Mouse (Mus musculus) CH12.LX (cell line): Measurements from ENCODE around the gene Dgkg. TPM values are rescaled to one million over a fixed set of nuclear protein-coding genes. Genes with fewer than 3 reads are reported as not detected.

ENCODE experiments used
- DNase-seq: peaks from one replicate; pipeline ENCODE4 v3.0.0-alpha.2; 2013; ENCODE audit errors: extremely low read depth
- H3K27ac ChIP-seq: 2 replicates; pipeline ENCODE4 v1.5.1; 2012; ENCODE audit warnings: low read depth, mild to moderate bottlenecking, control low read depth, moderate library complexity; ENCODE audit not compliant: insufficient read depth
- H3K27me3 ChIP-seq: replicated peaks from 2 replicates; pipeline ENCODE3; 2012; ENCODE audit warnings: inconsistent platforms
- H3K36me3 ChIP-seq, 2 experiments: replicated peaks in 1 of 2; 2 replicates each; pipeline versions ENCODE3 to v1.6.1; 2012; ENCODE audit warnings: inconsistent platforms in 1 of 2, low read length in 1 of 2, mild to moderate bottlenecking in 1 of 2, mixed read lengths in 1 of 2, moderate library complexity in 1 of 2; ENCODE audit not compliant: control insufficient read depth in 1 of 2, insufficient read depth in 1 of 2
- H3K4me1 ChIP-seq, 2 experiments: 2 replicates each; pipeline ENCODE4 v1.6.1; 2012; ENCODE audit warnings: inconsistent platforms in 1 of 2, moderate library complexity in 1 of 2; ENCODE audit not compliant: insufficient read depth in 2 of 2, control insufficient read depth in 1 of 2
- H3K4me2 ChIP-seq: 2 replicates; pipeline ENCODE4 v1.6.1; 2012; ENCODE audit warnings: low read depth, mild to moderate bottlenecking, control low read depth; ENCODE audit not compliant: poor library complexity, insufficient read depth, severe bottlenecking
- H3K4me3 ChIP-seq, 3 experiments: fragments of 150-350 bp in 1 of 3; sonication (generic) in 1 of 3; replicated peaks in 1 of 3; 2 replicates each; pipeline versions ENCODE3 to v1.5.1; 2011 to 2012; ENCODE audit warnings: low read depth in 2 of 3, low read length in 2 of 3, mild to moderate bottlenecking in 2 of 3, moderate library complexity in 2 of 3, control low read depth in 1 of 3, improper control_type of control experiment in 1 of 3, inconsistent platforms in 1 of 3, mixed read lengths in 1 of 3; ENCODE audit not compliant: poor library complexity in 1 of 3
- H3K79me2 ChIP-seq: replicated peaks from 2 replicates; pipeline ENCODE4 v1.6.1; 2012; ENCODE audit warnings: mild to moderate bottlenecking, moderate library complexity; ENCODE audit not compliant: control insufficient read depth, poor library complexity, insufficient read depth, severe bottlenecking; ENCODE audit errors: extremely low read depth
- H3K9ac ChIP-seq: 2 replicates; pipeline ENCODE4 v1.6.1; 2012; ENCODE audit warnings: low read depth, mild to moderate bottlenecking, control low read depth, moderate library complexity; ENCODE audit not compliant: insufficient read depth
- H3K9me3 ChIP-seq: replicated peaks from 2 replicates; pipeline ENCODE3; 2012; ENCODE audit warnings: low read length, inconsistent platforms, mixed read lengths
- CHD1 ChIP-seq: IDR thresholded peaks from 2 replicates; pipeline ENCODE4 v1.6.1; 2012; ENCODE audit warnings: low read depth, low read length, improper control_type of control experiment, inconsistent platforms
- CTCF ChIP-seq, 2 experiments: IDR thresholded peaks in 1 of 2; conservative IDR thresholded peaks in 1 of 2; 2 replicates each; pipeline ENCODE4 v1.5.1; 2011 to 2012; ENCODE audit warnings: low read depth in 2 of 2, low read length in 2 of 2, improper control_type of control experiment in 1 of 2, inconsistent platforms in 1 of 2, mild to moderate bottlenecking in 1 of 2, moderate library complexity in 1 of 2
- ELF1 ChIP-seq: IDR thresholded peaks from 2 replicates; pipeline ENCODE4 v1.6.1; 2014; ENCODE audit warnings: low read depth, mild to moderate bottlenecking, inconsistent platforms, low read length, improper control_type of control experiment
- EP300 ChIP-seq: IDR thresholded peaks from 2 replicates; pipeline ENCODE4 v1.6.1; 2011; ENCODE audit warnings: low read length, improper control_type of control experiment
- ETS1 ChIP-seq: conservative IDR thresholded peaks from 2 replicates; pipeline ENCODE4 v1.6.1; 2012; ENCODE audit warnings: low read depth, mild to moderate bottlenecking, inconsistent platforms, low read length, improper control_type of control experiment, moderate library complexity
- GABPA ChIP-seq: IDR thresholded peaks from 2 replicates; pipeline ENCODE4 v1.6.1; 2012; ENCODE audit warnings: low read depth, low read length, improper control_type of control experiment, inconsistent platforms; ENCODE audit not compliant: insufficient replicate concordance
- IRF4 ChIP-seq: IDR thresholded peaks from 2 replicates; pipeline ENCODE4 v1.6.1; 2014; ENCODE audit warnings: low read depth, mild to moderate bottlenecking, inconsistent platforms, low read length, improper control_type of control experiment
- JUND ChIP-seq: conservative IDR thresholded peaks from 2 replicates; pipeline ENCODE4 v1.6.1; 2011; ENCODE audit warnings: low read depth, low read length, improper control_type of control experiment
- MAFK ChIP-seq: IDR thresholded peaks from 2 replicates; pipeline ENCODE4 v1.6.1; 2011; ENCODE audit warnings: low read length, improper control_type of control experiment; ENCODE audit not compliant: insufficient replicate concordance
- MAX ChIP-seq: IDR thresholded peaks from 2 replicates; pipeline ENCODE4 v1.6.1; 2011; ENCODE audit warnings: low read length, improper control_type of control experiment
- MEF2A ChIP-seq: IDR thresholded peaks from 2 replicates; pipeline ENCODE4 v1.6.1; 2014; ENCODE audit warnings: low read depth, mild to moderate bottlenecking, inconsistent platforms, low read length, improper control_type of control experiment, borderline replicate concordance
- MXI1 ChIP-seq: IDR thresholded peaks from 2 replicates; pipeline ENCODE4 v1.6.1; 2011; ENCODE audit warnings: mild to moderate bottlenecking, low read depth, low read length, improper control_type of control experiment
- MYC ChIP-seq: IDR thresholded peaks from 2 replicates; pipeline ENCODE4 v1.6.1; 2011; ENCODE audit warnings: low read depth, mild to moderate bottlenecking, improper control_type of control experiment, low read length
- NELFE ChIP-seq: IDR thresholded peaks from 2 replicates; pipeline ENCODE4 v1.6.1; 2011; ENCODE audit warnings: low read depth, low read length, improper control_type of control experiment
- NRF1 ChIP-seq: IDR thresholded peaks from 2 replicates; pipeline ENCODE4 v1.6.1; 2014; ENCODE audit warnings: low read depth, mild to moderate bottlenecking, inconsistent platforms, low read length, improper control_type of control experiment, moderate library complexity
- PAX5 ChIP-seq: IDR thresholded peaks from 2 replicates; pipeline ENCODE4 v1.6.1; 2012; ENCODE audit warnings: low read length, inconsistent platforms, mixed read lengths
- POLR2A ChIP-seq: IDR thresholded peaks from 2 replicates; pipeline ENCODE4 v1.6.1; 2011; ENCODE audit warnings: low read depth, mild to moderate bottlenecking, improper control_type of control experiment, low read length
- POLR2AphosphoS2 ChIP-seq: IDR thresholded peaks from 2 replicates; pipeline ENCODE4 v1.6.1; 2011; ENCODE audit warnings: low read depth, low read length, improper control_type of control experiment
- RAD21 ChIP-seq: IDR thresholded peaks from 2 replicates; pipeline ENCODE4 v1.6.1; 2011; ENCODE audit warnings: low read depth, mild to moderate bottlenecking, low read length, improper control_type of control experiment, moderate library complexity
- RCOR1 ChIP-seq: conservative IDR thresholded peaks from 2 replicates; pipeline ENCODE4 v1.6.1; 2012; ENCODE audit warnings: low read depth, mild to moderate bottlenecking, inconsistent platforms, low read length, improper control_type of control experiment
- SIN3A ChIP-seq: IDR thresholded peaks from 2 replicates; pipeline ENCODE4 v1.6.1; 2012; ENCODE audit warnings: low read length, improper control_type of control experiment, inconsistent platforms
- SMC3 ChIP-seq: IDR thresholded peaks from 2 replicates; pipeline ENCODE4 v1.6.1; 2011; ENCODE audit warnings: low read depth, low read length, improper control_type of control experiment
- TBP ChIP-seq: conservative IDR thresholded peaks from 2 replicates; pipeline ENCODE4 v1.6.1; 2011; ENCODE audit warnings: low read depth, low read length, improper control_type of control experiment
- TCF12 ChIP-seq: IDR thresholded peaks from 2 replicates; pipeline ENCODE4 v1.6.1; 2014; ENCODE audit warnings: low read depth, mild to moderate bottlenecking, inconsistent platforms, low read length, improper control_type of control experiment
- UBTF ChIP-seq: IDR thresholded peaks from 2 replicates; pipeline ENCODE4 v1.6.1; 2012; ENCODE audit warnings: low read depth, mild to moderate bottlenecking, inconsistent platforms, low read length, improper control_type of control experiment, moderate library complexity
- USF1 ChIP-seq: IDR thresholded peaks from 2 replicates; pipeline ENCODE4 v1.6.1; 2014; ENCODE audit warnings: low read depth, mild to moderate bottlenecking, inconsistent platforms, low read length, improper control_type of control experiment
- USF2 ChIP-seq: conservative IDR thresholded peaks from 2 replicates; pipeline ENCODE4 v1.6.1; 2011; ENCODE audit warnings: low read depth, low read length, improper control_type of control experiment
- ZC3H11A ChIP-seq: IDR thresholded peaks from 2 replicates; pipeline ENCODE4 v1.6.1; 2012; ENCODE audit warnings: low read depth, mild to moderate bottlenecking, inconsistent platforms, low read length, improper control_type of control experiment
- ZKSCAN1 ChIP-seq: IDR thresholded peaks from 2 replicates; pipeline ENCODE4 v1.6.1; 2012; ENCODE audit warnings: low read depth, inconsistent platforms, low read length, improper control_type of control experiment, borderline replicate concordance
- ZMIZ1 ChIP-seq: IDR thresholded peaks from 2 replicates; pipeline ENCODE4 v1.6.1; 2012; ENCODE audit warnings: low read depth, mild to moderate bottlenecking, inconsistent platforms, low read length, improper control_type of control experiment
- ZNF384 ChIP-seq: IDR thresholded peaks from 2 replicates; pipeline ENCODE4 v1.6.1; 2012; ENCODE audit warnings: low read depth, low read length, improper control_type of control experiment, inconsistent platforms
- dilution Hi-C: fragments of 300-500 bp; cut with MboI; formaldehyde crosslinking; loops from 2 replicates; pipeline ENCODE4 v1.14.3; 2020; ENCODE audit warnings: low sequenced_read_pairs; ENCODE audit not compliant: extremely low pct_unique_long_range_greater_than_20kb, extremely low pct_ligation_motif_present
- in situ Hi-C: fragments of 300-500 bp; cut with MboI; formaldehyde crosslinking; loops from 3 replicates; pipeline ENCODE4 v1.14.3; 2019; ENCODE audit warnings: low sequenced_read_pairs, low pct_ligation_motif_present, low pct_unique_long_range_greater_than_20kb, mixed read lengths
- polyA plus RNA-seq: library from polyadenylated mRNA; unstranded; fragments of >175 nt; gene quantifications from 2 replicates; pipeline ENCODE4 v1.2.1, GENCODE M21; 2012; ENCODE audit warnings: low read depth; ENCODE audit not compliant: insufficient read length
- total RNA-seq, 2 experiments: library from RNA; depleted of rRNA; stranded (reverse); fragments of 300-350 nt in 1 of 2; fragments of >200 nt in 1 of 2; gene quantifications; 2 replicates each; pipeline ENCODE4 v1.2.3; 2012 to 2014

The Dgkg gene
- total and polyA plus RNA-seq, 3 experiments = 2.0 to 9.2 (median 3.0) TPM

GRCm38 (mm10) chr16:22467111-22467510, 189.9 kb downstream of the Dgkg start:
- dilution Hi-C loops (no loop called here), in situ Hi-C loops (no loop called here)
- no peak overlapping the region for H3K27ac ChIP-seq
- no peak for DNase-seq
- no peak overlapping the region for H3K4me3 ChIP-seq
- H3K9me3 ChIP-seq = no peaks in the 10 kb centered on the region
- no peak overlapping the region for H3K9ac ChIP-seq
- peaks cover 6 to 22% of the 10 kb centered on the region in 2 experiments for H3K4me1 ChIP-seq
- H3K79me2 ChIP-seq = no peaks in the 10 kb centered on the region
- peaks cover 26% of the 10 kb centered on the region for H3K27me3 ChIP-seq
- no peaks in the 10 kb centered on the region for H3K36me3 ChIP-seq
- H3K4me2 ChIP-seq = no peak overlapping the region
- TF ChIP-seq MAX (no peak), SIN3A (no peak), PAX5 (no peak), SMC3 (no peak), POLR2AphosphoS2 (no peak), EP300 (no peak), ZC3H11A (no peak), MEF2A (no peak), USF2 (no peak), CTCF (conservative IDR thresholded peaks at IDR 0.05 in 1 of 2, IDR thresholded peaks at IDR 0.05 in 1 of 2; ENCODE audit: low read depth in 2 of 2, low read length in 2 of 2) (no peak), GABPA (no peak)

GRCm38 (mm10) chr16:22466381-22466780, 190.6 kb downstream of the Dgkg start:
- in situ Hi-C loops = no loop called here
- DNase-seq = peak; percentile 76
- TF ChIP-seq POLR2AphosphoS2 = no peak
- TF ChIP-seq USF1 = no peak
- TF ChIP-seq ZNF384 = peak; percentile 40; the same call in 1 of the 2 replicates
- no peak for TF ChIP-seq NRF1
- no peak for TF ChIP-seq JUND
- peak; percentile 53; the same call in 1 of the 2 replicates for TF ChIP-seq MXI1
- no peak for TF ChIP-seq POLR2A
- TF ChIP-seq EP300 = peak; percentile 80
- peak; percentile 11 for TF ChIP-seq RAD21
- peak; percentile 83 for TF ChIP-seq MAFK
- TF ChIP-seq TCF12 = peak; percentile 86
- TF ChIP-seq ZMIZ1 = no peak
- no peak for TF ChIP-seq TBP
- no peak for TF ChIP-seq GABPA
- no peak for TF ChIP-seq CHD1
- peak; percentile 69; the same call in 1 of the 2 replicates for TF ChIP-seq MYC
- TF ChIP-seq CTCF (conservative IDR thresholded peaks at IDR 0.05 in 1 of 2, IDR thresholded peaks at IDR 0.05 in 1 of 2; ENCODE audit: low read depth in 2 of 2, low read length in 2 of 2) = no peak
- peak; percentile 91 for TF ChIP-seq ELF1
- peak; percentile 93 for TF ChIP-seq IRF4
- no peak for TF ChIP-seq SMC3
- no peak for TF ChIP-seq NELFE
- peak; percentile 87 for TF ChIP-seq MEF2A
- TF ChIP-seq SIN3A = peak; percentile 67; the same call in 1 of the 2 replicates
- peak; percentile 61; the same call in 1 of the 2 replicates for TF ChIP-seq RCOR1
- no peak for TF ChIP-seq USF2
- no peak for TF ChIP-seq UBTF
- peak; percentile 84 for TF ChIP-seq ETS1
- no peak for TF ChIP-seq ZKSCAN1
- TF ChIP-seq ZC3H11A = no peak
- peak; percentile 33 for TF ChIP-seq MAX

More at GRCm38 (mm10) chr16:22466381-22466780, 190.6 kb downstream of the Dgkg start:
- H3K27me3 ChIP-seq = peaks cover 29% of the 10 kb centered on the region
- H3K4me1 ChIP-seq = peaks cover 6 to 28% of the 10 kb centered on the region in 2 experiments
- H3K27ac ChIP-seq = no peak overlapping the region
- H3K4me3 ChIP-seq = no peak overlapping the region
- no peaks in the 10 kb centered on the region for H3K9me3 ChIP-seq
- dilution Hi-C loops = no loop called here
- H3K4me2 ChIP-seq = peak overlapping the region; percentile 35; the same call in 1 of the 2 replicates
- no peaks in the 10 kb centered on the region for H3K36me3 ChIP-seq
- H3K9ac ChIP-seq = no peak overlapping the region
- no peaks in the 10 kb centered on the region for H3K79me2 ChIP-seq
